Mouse (Mus musculus) c-Kit-positive CD71-positive TER-119-negative erythroid progenitor cells, embryonic 14.5 days (primary cell): ENCODE results near the gene Spag5.
A peak's percentile ranks its signal among the peaks of the same experiment; 100 is the strongest.
"Not testable (repeated sequence)": the region's sequence is repeated elsewhere in the genome, so short reads cannot be mapped to it uniquely, and the experiment has no call there.

Experiments
- DNase-seq: peaks from one replicate; pipeline ENCODE4 v3.0.0-alpha.2; 2013; ENCODE audit warnings: low read depth

The Spag5 gene

GRCm38 (mm10) chr11:78301357-78302084, at the start of gene Spag5:
Gene Spag5 (plus strand): TSS chr11:78301529.
- peak; percentile 83 for DNase-seq

- no peak for DNase-seq
Measured at GRCm38 (mm10) chr11:78256618-78257017, 44.7 kb upstream of the Spag5 start.

DNA sequence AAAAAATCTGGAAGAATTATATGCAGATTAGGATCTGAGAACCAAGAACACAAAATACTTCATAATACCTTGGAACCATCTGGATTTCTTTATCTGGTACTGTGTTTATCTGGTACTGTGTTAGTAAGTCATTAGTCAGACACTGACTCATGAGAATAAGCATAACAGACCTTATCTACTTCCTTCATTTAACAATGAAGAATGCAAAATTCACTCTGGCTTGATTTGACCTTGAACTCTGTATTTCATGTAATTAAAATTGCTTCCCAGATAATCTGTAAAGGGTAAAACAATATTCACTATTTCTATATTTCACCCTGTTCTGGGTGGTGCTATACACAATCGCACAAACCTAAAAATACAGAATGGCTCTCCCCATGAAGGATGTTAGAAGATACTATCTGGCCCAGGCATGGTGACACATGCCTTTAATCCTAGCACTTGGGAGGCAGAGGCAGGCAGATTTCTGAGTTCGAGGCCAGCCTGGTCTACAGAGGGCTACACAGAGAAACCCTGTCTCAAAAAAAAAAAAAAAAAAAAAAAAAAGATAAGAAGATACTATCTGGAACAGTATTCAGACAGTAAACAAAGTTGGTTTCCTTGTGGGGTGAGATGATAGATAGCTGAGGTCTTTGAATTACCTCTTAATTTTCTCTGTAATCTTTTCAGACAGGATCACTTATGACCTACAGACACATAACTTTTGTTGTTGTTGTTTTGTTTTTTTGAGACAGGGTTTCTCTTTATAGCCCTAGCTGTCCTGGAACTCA, 40.7 kb upstream of the Spag5 start:
- no peak for DNase-seq

- peak; percentile 79 for DNase-seq
Measured at GRCm38 (mm10) chr11:78261380-78262352, 39.7 kb upstream of the Spag5 start, which contains the start of gene 2610507B11Rik. Gene 2610507B11Rik (plus strand): TSS chr11:78261752.

DNA sequence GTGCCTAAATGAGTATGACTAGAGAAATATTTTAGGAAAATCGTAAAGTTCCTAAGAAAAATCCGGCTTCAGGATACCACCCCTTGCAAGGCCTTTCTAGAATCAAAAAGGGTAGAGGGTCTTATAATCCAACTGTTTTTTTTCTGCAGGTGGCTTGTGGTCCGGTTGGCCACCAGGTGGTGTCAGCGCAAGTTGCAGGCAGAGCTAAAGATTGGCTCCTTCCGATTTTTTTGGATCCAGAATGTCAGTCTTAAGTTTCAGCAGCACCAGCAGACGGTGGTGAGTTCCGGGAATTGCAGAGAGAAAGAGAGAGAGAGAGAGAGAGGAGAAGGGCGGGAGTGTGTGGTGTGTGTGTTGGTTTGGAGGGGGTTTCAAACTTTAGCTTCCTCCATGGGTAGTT, 38.8 kb upstream of the Spag5 start:
- DNase-seq = peak; percentile 62

DNA sequence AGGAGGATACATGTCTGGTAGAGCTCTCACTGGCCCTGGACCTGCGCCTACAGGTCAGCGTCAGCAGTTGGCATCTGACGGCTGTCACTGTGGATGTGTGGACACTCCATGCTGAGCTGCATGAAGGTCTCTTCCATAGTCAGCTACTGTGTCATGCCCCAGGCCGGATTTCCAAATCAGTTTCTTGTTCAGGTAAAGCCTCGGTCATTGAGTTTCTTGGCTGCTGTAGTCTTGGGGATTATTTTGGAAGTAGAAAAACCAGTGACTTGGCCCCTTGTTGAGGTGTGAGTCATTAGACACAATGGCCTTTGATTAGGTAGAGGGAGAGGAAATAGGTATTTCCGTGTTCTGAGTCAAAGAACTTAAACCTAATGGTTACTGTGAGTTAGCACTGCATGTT, 35.8 kb upstream of the Spag5 start:
- no peak for DNase-seq

- no peak for DNase-seq
Measured at GRCm38 (mm10) chr11:78271986-78272385, 29.3 kb upstream of the Spag5 start.

DNA sequence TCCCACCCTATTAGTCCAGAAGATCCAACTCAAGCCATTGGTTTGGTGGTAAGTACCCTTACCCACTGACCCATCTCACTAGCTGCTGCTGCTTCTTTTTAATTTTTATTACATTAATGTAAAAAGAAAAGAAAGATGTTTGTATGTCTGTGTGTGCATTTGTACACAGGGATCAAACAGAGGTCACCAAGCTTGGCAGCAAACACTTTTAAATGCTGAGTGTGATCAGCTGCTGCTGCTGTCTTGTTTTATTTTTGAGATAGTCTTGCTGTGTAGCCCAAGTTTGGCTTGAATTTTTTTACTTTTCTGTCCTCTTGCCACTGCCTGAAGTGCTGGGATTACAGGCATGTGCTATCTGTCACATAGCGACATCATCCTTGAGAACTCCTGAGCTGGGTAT, 25.7 kb upstream of the Spag5 start:
- no peak for DNase-seq

DNA sequence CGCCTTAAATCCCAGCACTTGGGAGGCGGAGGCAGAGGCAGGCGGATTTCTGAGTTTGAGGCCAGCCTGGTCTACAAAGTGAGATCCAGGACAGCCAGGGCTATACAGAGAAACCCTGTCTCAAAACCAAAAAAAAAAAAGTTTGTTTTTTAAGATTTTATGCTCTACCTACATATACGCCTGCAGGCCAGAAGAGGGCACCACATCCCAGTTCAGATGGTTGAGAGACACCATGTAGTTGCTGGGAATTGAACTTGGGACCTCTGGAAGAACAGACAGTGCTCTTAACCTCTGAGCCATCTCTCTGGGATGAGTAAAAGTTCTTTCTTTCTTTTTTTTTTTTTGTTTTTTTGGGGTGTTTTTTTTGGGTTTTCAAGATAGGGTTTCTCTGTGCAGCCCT, 25.2 kb upstream of the Spag5 start:
- DNase-seq = not testable (repeated sequence)

GRCm38 (mm10) chr11:78278853-78279252, 22.5 kb upstream of the Spag5 start:
- DNase-seq = no peak

DNA sequence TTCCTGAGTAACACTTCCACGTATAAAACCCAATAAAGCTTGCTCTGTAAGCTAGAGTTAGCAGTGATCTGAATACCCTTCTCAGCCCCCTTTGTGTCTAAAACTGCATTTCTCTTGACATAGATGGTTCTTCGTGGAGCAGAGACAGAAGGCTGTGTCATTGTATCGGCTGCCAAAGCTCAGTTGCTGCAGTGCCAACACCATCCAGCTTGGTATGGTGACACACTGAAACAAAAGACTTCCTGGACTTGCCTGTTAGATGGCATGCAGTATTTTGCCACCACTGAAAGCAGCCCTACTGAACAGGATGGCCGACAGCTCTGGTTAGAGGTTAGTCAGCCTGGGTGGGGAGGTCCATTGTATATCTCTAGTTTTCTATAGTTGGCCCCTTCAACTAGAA, 21.7 kb upstream of the Spag5 start:
- no peak for DNase-seq

GRCm38 (mm10) chr11:78289146-78289763, 12.1 kb upstream of the Spag5 start:
- DNase-seq = no peak

GRCm38 (mm10) chr11:78290654-78291053, 10.7 kb upstream of the Spag5 start, which contains the start of gene BC030499:
Gene BC030499 (plus strand): TSS chr11:78290841.
- DNase-seq = no peak

GRCm38 (mm10) chr11:78294585-78294984, 6.7 kb upstream of the Spag5 start:
- DNase-seq = no peak

GRCm38 (mm10) chr11:78300917-78301316, 412 bp upstream of the Spag5 start:
- DNase-seq = no peak

DNA sequence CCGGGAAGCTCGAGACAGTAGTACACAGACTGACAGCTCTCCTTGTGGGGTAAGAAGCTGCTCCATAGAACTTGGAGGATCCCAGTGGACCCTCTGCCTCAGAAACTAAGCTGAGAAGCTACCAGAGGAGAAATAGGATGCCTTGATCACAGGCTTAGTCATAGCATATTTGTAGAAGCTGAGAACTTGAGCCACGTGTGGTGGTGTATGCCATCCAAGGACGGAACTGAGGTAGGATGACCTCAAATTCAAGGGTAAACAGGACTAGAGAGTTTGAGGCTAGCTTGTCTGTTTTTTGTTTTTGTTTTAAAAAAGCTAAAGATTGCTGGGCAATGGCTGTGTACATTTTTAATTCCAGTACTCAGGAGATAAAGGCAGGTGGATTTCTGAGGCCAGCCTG, 3.9 kb downstream of the Spag5 start:
- no peak for DNase-seq

DNA sequence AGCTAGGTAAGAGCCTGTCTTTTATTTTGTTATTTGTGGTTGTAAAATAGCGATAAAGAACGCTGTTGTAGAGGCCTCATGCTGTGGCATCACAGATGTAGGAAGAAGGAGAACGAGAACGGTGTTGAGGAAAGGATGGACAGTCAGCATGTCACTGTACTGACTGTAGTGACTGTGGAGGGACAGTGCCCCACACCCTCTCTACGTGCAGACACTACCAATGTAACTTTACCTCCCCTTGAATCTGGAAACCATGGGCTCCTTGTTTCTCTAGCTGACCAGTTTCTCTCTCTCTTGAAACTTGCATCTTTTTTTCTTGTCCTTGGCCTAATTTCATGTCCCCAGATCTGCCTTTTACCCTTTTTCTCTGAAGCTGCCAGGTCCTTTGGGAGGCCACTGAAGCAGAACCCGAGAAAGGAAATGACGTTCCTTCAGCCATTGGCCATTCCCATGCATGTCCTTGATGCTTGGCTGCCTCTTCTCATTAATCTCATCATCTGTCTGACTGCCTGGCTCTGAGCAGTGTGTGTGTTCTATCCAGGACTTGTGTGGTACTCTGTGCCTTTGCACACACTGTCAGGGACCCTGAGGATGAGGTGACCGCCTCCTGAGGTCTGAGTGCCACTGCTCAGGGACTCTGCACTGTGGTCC, 9.7 kb downstream of the Spag5 start:
- no peak for DNase-seq

DNA sequence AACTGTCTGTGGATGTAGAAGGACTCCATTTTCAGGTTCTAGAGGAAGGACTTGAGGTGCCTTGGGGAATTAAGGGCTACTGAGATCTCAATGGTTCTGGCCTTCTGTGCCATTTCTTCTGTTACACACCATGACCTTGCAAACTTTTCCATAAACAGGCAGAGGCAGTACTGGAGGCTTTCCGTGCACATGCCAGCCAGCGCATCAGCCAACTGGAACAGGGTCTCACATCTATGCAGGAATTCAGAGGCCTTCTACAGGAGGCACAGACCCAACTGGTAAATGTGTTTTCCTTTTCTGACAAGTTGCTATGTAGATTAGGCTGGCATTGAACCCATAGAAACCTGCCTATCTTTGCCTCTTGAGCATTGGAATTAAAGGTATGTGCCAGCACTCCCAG, 12.3 kb downstream of the Spag5 start:
- no peak for DNase-seq

GRCm38 (mm10) chr11:78318411-78318810, 17.1 kb downstream of the Spag5 start:
- no peak for DNase-seq

GRCm38 (mm10) chr11:78322076-78322831, 20.9 kb downstream of the Spag5 start:
- DNase-seq = no peak
